Mouse (Mus musculus): ENCODE data around the gene Trim27.

DNA sequence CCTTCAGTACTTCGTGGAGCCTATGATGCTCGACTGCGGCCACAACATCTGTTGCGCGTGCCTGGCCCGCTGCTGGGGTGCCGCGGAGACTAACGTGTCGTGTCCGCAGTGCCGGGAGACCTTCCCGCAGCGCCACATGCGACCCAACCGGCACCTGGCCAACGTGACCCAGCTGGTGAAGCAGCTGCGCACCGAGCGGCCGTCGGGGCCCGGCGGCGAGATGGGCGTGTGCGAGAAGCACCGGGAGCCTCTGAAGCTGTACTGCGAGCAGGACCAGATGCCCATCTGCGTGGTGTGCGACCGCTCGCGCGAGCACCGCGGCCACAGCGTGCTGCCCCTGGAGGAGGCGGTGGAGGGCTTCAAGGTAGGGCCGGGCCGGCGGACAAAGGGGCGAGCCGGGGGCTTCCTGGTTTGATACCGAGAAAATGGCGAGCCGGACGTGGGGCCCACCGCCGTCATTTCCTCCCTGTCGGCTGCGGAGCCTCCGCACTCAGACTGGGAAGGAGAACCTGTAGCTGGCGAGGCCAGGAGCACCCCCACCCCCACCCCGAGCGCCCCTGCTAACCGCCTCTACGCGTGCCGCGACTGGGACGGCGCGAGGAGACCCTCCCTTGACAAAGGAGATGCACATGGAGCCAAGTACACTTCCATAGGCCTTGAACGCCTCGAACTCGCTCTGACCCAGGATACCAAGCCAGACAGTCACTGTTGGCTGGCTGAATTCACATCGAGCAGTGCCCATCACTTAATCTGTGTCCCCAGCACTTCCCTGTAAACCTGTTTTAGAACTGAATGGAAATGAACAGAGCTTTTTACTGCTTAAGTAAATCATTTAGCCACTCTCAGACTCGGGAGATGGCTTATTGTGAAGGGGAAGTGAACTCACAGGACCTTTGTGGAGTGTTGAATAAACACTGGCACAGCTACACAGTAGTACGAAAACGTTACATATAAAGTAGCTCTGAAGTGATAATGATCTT, 1.6 kb downstream of the Trim27 start:
- TF ChIP-seq CTCF (IDR thresholded peaks at IDR 0.05; ENCODE audit: extremely low read depth, insufficient read depth, low read length) (no peak), POLR2A (IDR thresholded peaks at IDR 0.05; ENCODE audit: extremely low read depth, insufficient read depth, low read length) (no peak)
